Mouse (Mus musculus) thymus, adult 2 months (tissue): ENCODE measurements around the gene Sema3b. TPM values are rescaled to one million over a fixed set of nuclear protein-coding genes. Genes with fewer than 3 reads are reported as not detected.

ENCODE experiments used
- DNase-seq: peaks from one replicate; pipeline ENCODE4 v3.0.0; 2021
- H3K27ac ChIP-seq: fragments of 200-500 bp; 2 replicates; pipeline ENCODE4 v1.5.1; 2012; ENCODE audit warnings: low read length, control low read depth; ENCODE audit not compliant: control insufficient read depth, insufficient read depth
- H3K27me3 ChIP-seq: fragments of 200-500 bp; 2 replicates; pipeline ENCODE4 v1.6.1; 2012; ENCODE audit warnings: mild to moderate bottlenecking, low read length, moderate library complexity, mixed read lengths; ENCODE audit not compliant: control insufficient read depth, insufficient read depth
- H3K36me3 ChIP-seq: fragments of 200-500 bp; 2 replicates; pipeline ENCODE4 v1.6.1; 2012; ENCODE audit warnings: mild to moderate bottlenecking, low read length, moderate library complexity; ENCODE audit not compliant: control insufficient read depth, insufficient read depth
- H3K4me1 ChIP-seq: fragments of 200-500 bp; replicated peaks from 2 replicates; pipeline ENCODE4 v1.6.1; 2012; ENCODE audit warnings: low read length; ENCODE audit not compliant: control insufficient read depth, insufficient read depth
- H3K4me3 ChIP-seq: fragments of 200-500 bp; 2 replicates; pipeline ENCODE4 v1.5.1; 2012; ENCODE audit warnings: mild to moderate bottlenecking, low read length, control low read depth, moderate library complexity; ENCODE audit not compliant: control insufficient read depth, insufficient read depth
- CTCF ChIP-seq: fragments of 200-500 bp; IDR thresholded peaks from 2 replicates; pipeline ENCODE4 v1.5.1; 2012; ENCODE audit warnings: mild to moderate bottlenecking, control low read depth, low read length, moderate library complexity, borderline replicate concordance; ENCODE audit not compliant: control insufficient read depth, poor library complexity, insufficient read depth; ENCODE audit errors: extremely low read depth
- POLR2A ChIP-seq: fragments of 200-500 bp; IDR thresholded peaks from 2 replicates; pipeline ENCODE4 v1.6.1; 2012; ENCODE audit warnings: mild to moderate bottlenecking, low read length, control low read depth, moderate library complexity; ENCODE audit not compliant: control insufficient read depth, poor library complexity, insufficient read depth; ENCODE audit errors: extremely low read depth
- WGBS: fragments of 180-500 bp; shearing (Covaris S2); methylation state at CpG from one replicate; pipeline ENCODE4 v1.1.7; 2018; 5-methylcytosine and 5-hydroxymethylcytosine counted together
- polyA plus RNA-seq: library from polyadenylated mRNA; depleted of rRNA; stranded (reverse); fragments of >200 nt; gene quantifications from 2 replicates; pipeline ENCODE4 v1.2.3, GENCODE M21; 2012

Sema3b gene
- polyA plus RNA-seq, 1 experiment: 4.9 TPM

- Histone ChIP-seq H3K4me3 (no peak overlapping the region), H3K4me1 (peaks cover 19% of the 10 kb centered on the region), H3K27ac (no peak overlapping the region), H3K27me3 (no peaks in the 10 kb centered on the region), H3K36me3 (peaks cover 62% of the 10 kb centered on the region)
- TF ChIP-seq POLR2A (no peak), CTCF (no peak)
- DNase-seq: no peak
- 97% methylated on average over 4 of the region's 4 CpGs for WGBS
These were observed 6.0 kb upstream of the Sema3b start for GRCm38 (mm10) chr9:107615035-107615434.

- Histone ChIP-seq H3K27ac (peak overlapping the region; percentile 25; the same call in 1 of the 2 replicates), H3K4me1 (peaks cover 19% of the 10 kb centered on the region), H3K27me3 (no peaks in the 10 kb centered on the region), H3K36me3 (peaks cover 42% of the 10 kb centered on the region), H3K4me3 (peak overlapping the region; percentile 40)
- no peak for DNase-seq
- no peak for TF ChIP-seq POLR2A
- no peak for TF ChIP-seq CTCF
- 10% methylated on average over 12 of the region's 12 CpGs for WGBS
These were observed 4.0 kb upstream of the Sema3b start for GRCm38 (mm10) chr9:107612945-107613569.

GRCm38 (mm10) chr9:107612191-107612944 is 3.3 kb upstream of the Sema3b start:
- DNase-seq: peak; percentile 97
- Histone ChIP-seq H3K36me3 (peaks cover 36% of the 10 kb centered on the region), H3K27ac (peak overlapping the region; percentile 25; the same call in 1 of the 2 replicates), H3K27me3 (no peaks in the 10 kb centered on the region), H3K4me3 (peak overlapping the region; percentile 40), H3K4me1 (peaks cover 19% of the 10 kb centered on the region)
- 2% methylated on average over 47 of the region's 48 CpGs for WGBS
- TF ChIP-seq CTCF (peak; percentile 99), POLR2A (peak; percentile 60; the same call in 1 of the 2 replicates)

- no peak for TF ChIP-seq POLR2A
- no peak for TF ChIP-seq CTCF
- peaks cover 29% of the 10 kb centered on the region for H3K36me3 ChIP-seq
- H3K4me1 ChIP-seq: peaks cover 19% of the 10 kb centered on the region
- 0 out of 2 replicates have a peak overlapping the region, but pooled peaks have one; percentile 3 for H3K27ac ChIP-seq
- 39% methylated on average over 6 of the region's 6 CpGs for WGBS
- H3K4me3 ChIP-seq: peak overlapping the region; percentile 40; the same call in 1 of the 2 replicates
- DNase-seq: no peak
- H3K27me3 ChIP-seq: no peaks in the 10 kb centered on the region
These were observed 2.6 kb upstream of the Sema3b start for GRCm38 (mm10) chr9:107611456-107612190.

- H3K4me3 ChIP-seq: no peak overlapping the region
- 91% methylated on average over 4 of the region's 4 CpGs for WGBS
- H3K36me3 ChIP-seq: peaks cover 8% of the 10 kb centered on the region
- no peak for DNase-seq
- TF ChIP-seq POLR2A (no peak), CTCF (no peak)
- no peak overlapping the region for H3K27ac ChIP-seq
- no peaks in the 10 kb centered on the region for H3K27me3 ChIP-seq
- H3K4me1 ChIP-seq: peaks cover 19% of the 10 kb centered on the region
These were observed 403 bp upstream of the Sema3b start for GRCm38 (mm10) chr9:107609433-107609830.

GRCm38 (mm10) chr9:107607653-107608245 is 1.3 kb downstream of the Sema3b start:
- TF ChIP-seq POLR2A (no peak), CTCF (no peak)
- H3K27me3 ChIP-seq: no peaks in the 10 kb centered on the region
- DNase-seq: no peak
- H3K4me3 ChIP-seq: no peak overlapping the region
- H3K27ac ChIP-seq: no peak overlapping the region
- no peaks in the 10 kb centered on the region for H3K36me3 ChIP-seq
- peaks cover 14% of the 10 kb centered on the region for H3K4me1 ChIP-seq
- WGBS: 88% methylated on average over 9 of the region's 9 CpGs
